Comparison of ENCODE assay signal across 8 mouse cellular contexts in genomic region chr7:126701559-126702357, GRCm38 (mm10). TPM values are rescaled to one million over a fixed set of nuclear protein-coding genes. Genes with fewer than 3 reads are reported as not detected.
A peak's percentile ranks its signal among the peaks of the same experiment; 100 is the strongest.
DNase-seq lines count a peak whose midpoint lies in the region; ATAC-seq and TF ChIP-seq lines count a peak whose summit lies in the region.

No protein-coding gene starts in this region.

- H3K4me1 ChIP-seq in liver, postnatal 0 days (ENCODE audit: insufficient read depth): peaks cover 11% of the 10 kb centered on the region

- H3K27me3 ChIP-seq in liver, postnatal 0 days (ENCODE audit: insufficient read depth, low read length): peaks cover 3% of the 10 kb centered on the region

- no peak for TF ChIP-seq EP300 in liver, postnatal 0 days (IDR thresholded peaks at IDR 0.05; ENCODE audit: low read depth)

- H3K4me2 ChIP-seq in liver, postnatal 0 days (ENCODE audit: low read depth, low read length): peak overlapping the region; percentile 70

- peaks cover 16% of the 10 kb centered on the region for H3K36me3 ChIP-seq in liver, postnatal 0 days (replicated peaks; ENCODE audit: insufficient read depth, low read length)

- peak overlapping the region; percentile 91 for H3K27ac ChIP-seq in liver, postnatal 0 days (ENCODE audit: low read depth)

- TF ChIP-seq CTCF in liver, postnatal 0 days (IDR thresholded peaks at IDR 0.05; ENCODE audit: low read depth): no peak

- no peaks in the 10 kb centered on the region for H3K9me3 ChIP-seq in liver, postnatal 0 days (ENCODE audit: low read length)

- ATAC-seq in liver, postnatal 0 days: 0 out of 2 replicates have a peak, but pooled peaks have one; percentile 1
- ATAC-seq in frontal cortex, adult (ENCODE audit: low TSS enrichment): no peak

- peak overlapping the region; percentile 56 for H3K4me3 ChIP-seq in liver, postnatal 0 days (ENCODE audit: low read depth, low read length)

- peak; percentile 59 for DNase-seq in cerebellum, adult 9-11 months
- no peak for DNase-seq in cerebellum, postnatal 4 days (ENCODE audit: low spot score in 2 of 2)
- peak; percentile 22 to 46 for DNase-seq in thymus, adult 18-20 months
- DNase-seq in thymus, postnatal 0 days (ENCODE audit: low spot score): no peak
- no peak for DNase-seq in liver, postnatal 0 days
- DNase-seq in ovary, adult 18-20 months (ENCODE audit: low spot score): no peak
- DNase-seq in frontal cortex, postnatal 14 days (ENCODE audit: low spot score in 2 of 2): no peak

- WGBS in liver, postnatal 0 days (ENCODE audit: insufficient replicate concordance): 44% methylated on average over 24 of the region's 24 CpGs

- peak overlapping the region; percentile 38 for H3K9ac ChIP-seq in liver, postnatal 0 days (replicated peaks)

RNA-seq across cellular contexts. Expression of gene Coro1a, which starts 5.8 kb away (rescaled TPM):
- 1,525 and 1,527 TPM in 2 replicates for polyA plus RNA-seq in thymus, postnatal 0 days (2015; fragmentation: Nextera tagmentation; extraction: Ambion mirVana)
- polyA plus RNA-seq in liver, postnatal 0 days (2015; fragmentation: Nextera tagmentation; extraction: Ambion mirVana): 121 and 130 TPM in 2 replicates

RNA-seq across cellular contexts. Expression of gene Slx1b, which starts 6.2 kb away (rescaled TPM):
- polyA plus RNA-seq in thymus, postnatal 0 days (2015; fragmentation: Nextera tagmentation; extraction: Ambion mirVana): 6.0 and 7.6 TPM in 2 replicates
- polyA plus RNA-seq in liver, postnatal 0 days (2015; fragmentation: Nextera tagmentation; extraction: Ambion mirVana): 2.6 and 3.7 TPM in 2 replicates

RNA-seq across cellular contexts. Expression of gene Bola2, which starts 6.6 kb away (rescaled TPM):
- 154 and 155 TPM in 2 replicates for polyA plus RNA-seq in thymus, postnatal 0 days (2015; fragmentation: Nextera tagmentation; extraction: Ambion mirVana)
- polyA plus RNA-seq in liver, postnatal 0 days (2015; fragmentation: Nextera tagmentation; extraction: Ambion mirVana): 86.5 and 93.5 TPM in 2 replicates

RNA-seq across cellular contexts. Expression of gene Sult1a1, which starts 25.5 kb away (rescaled TPM):
- polyA plus RNA-seq in thymus, postnatal 0 days (2015; fragmentation: Nextera tagmentation; extraction: Ambion mirVana): 8.5 and 11.0 TPM in 2 replicates
- polyA plus RNA-seq in liver, postnatal 0 days (2015; fragmentation: Nextera tagmentation; extraction: Ambion mirVana): 221 and 241 TPM in 2 replicates

RNA-seq across cellular contexts. Expression of gene Sgf29, which starts 52.6 kb away (rescaled TPM):
- polyA plus RNA-seq in thymus, postnatal 0 days (2015; fragmentation: Nextera tagmentation; extraction: Ambion mirVana): 62.2 and 72.9 TPM in 2 replicates
- 22.7 and 22.8 TPM in 2 replicates for polyA plus RNA-seq in liver, postnatal 0 days (2015; fragmentation: Nextera tagmentation; extraction: Ambion mirVana)

Comparison
In these comparisons a context has a peak if more than half of its experiments do, and no peak if none do; other contexts are left out.
1. DNase-seq: peak in cerebellum, adult 9-11 months (single experiment) and thymus, adult 18-20 months (2 of 2); none in cerebellum, postnatal 4 days (0 of 2), thymus, postnatal 0 days (single experiment), liver, postnatal 0 days (single experiment), ovary, adult 18-20 months (single experiment) and frontal cortex, postnatal 14 days (0 of 2).
2. RNA of gene Coro1a, which starts 5.8 kb away (polyA plus RNA-seq): 1,525 to 1,527 TPM in thymus, postnatal 0 days; 121 to 130 TPM in liver, postnatal 0 days; every median in the first group is over 10 times any median in the second.